Mouse (Mus musculus) embryonic fibroblast, embryonic 13.5 days (primary cell): Measurements from ENCODE around the gene Prl4a1. TPM values are rescaled to one million over a fixed set of nuclear protein-coding genes. Genes with fewer than 3 reads are reported as not detected.
"Not testable (repeated sequence)": the region's sequence is repeated elsewhere in the genome, so short reads cannot be mapped to it uniquely, and the experiment has no call there.

Source experiments
- H3K27ac ChIP-seq: 2 replicates; pipeline ENCODE4 v1.5.1; 2012; ENCODE audit warnings: low read length, control low read depth, inconsistent platforms; ENCODE audit not compliant: insufficient read depth
- H3K4me1 ChIP-seq: 2 replicates; pipeline ENCODE4 v1.6.1; 2011; ENCODE audit warnings: low read length; ENCODE audit not compliant: control insufficient read depth, insufficient read depth
- H3K4me3 ChIP-seq: 2 replicates; pipeline ENCODE4 v1.5.1; 2011; ENCODE audit warnings: mild to moderate bottlenecking, control low read depth, low read length; ENCODE audit not compliant: insufficient read depth
- CTCF ChIP-seq: IDR thresholded peaks from 2 replicates; pipeline ENCODE4 v1.5.1; 2011; ENCODE audit warnings: mild to moderate bottlenecking, control low read depth, low read length, moderate library complexity, borderline replicate concordance; ENCODE audit not compliant: insufficient read depth
- POLR2A ChIP-seq: IDR thresholded peaks from 2 replicates; pipeline ENCODE4 v1.6.1; 2011; ENCODE audit warnings: low read depth, mild to moderate bottlenecking, control low read depth, low read length, moderate library complexity
- polyA plus RNA-seq: library from polyadenylated mRNA; stranded (reverse); fragments of >200 nt; gene quantifications from 2 replicates; pipeline ENCODE4 v1.2.4, GENCODE M21; 2011; ENCODE audit warnings: low read depth; ENCODE audit not compliant: missing spikeins, insufficient read length

Gene Prl4a1
- not detected in 2 replicates for polyA plus RNA-seq

DNA sequence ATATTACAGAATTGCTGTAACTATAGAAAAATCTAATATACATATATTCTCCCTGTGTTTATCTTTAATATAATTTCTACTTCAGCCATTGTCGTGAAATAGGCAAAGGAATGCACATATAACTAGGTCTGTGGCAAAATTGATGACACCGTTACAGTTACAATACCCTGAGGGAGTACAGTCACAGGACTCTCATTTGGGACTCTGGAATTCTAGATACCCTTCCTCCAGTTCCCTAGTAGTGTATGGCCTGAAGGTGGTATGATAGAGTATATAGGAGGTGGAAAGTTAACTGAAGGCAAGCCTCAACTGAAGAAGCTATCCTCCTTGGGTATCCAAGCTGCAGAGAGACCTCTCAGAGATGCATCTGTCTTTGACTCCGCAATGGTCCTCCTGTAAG is at the start of gene Prl4a1:
Prl4a1 (plus strand) TSS at position 301 of the 400 bp plus-strand sequence.
- H3K27ac ChIP-seq, result no peak within 1 kb of the TSS
- no peak for TF ChIP-seq CTCF
- TF ChIP-seq POLR2A, result no peak
- no peak within 1 kb of the TSS for H3K4me3 ChIP-seq
- H3K4me1 ChIP-seq, result no peaks in the 10 kb centered on the region

DNA sequence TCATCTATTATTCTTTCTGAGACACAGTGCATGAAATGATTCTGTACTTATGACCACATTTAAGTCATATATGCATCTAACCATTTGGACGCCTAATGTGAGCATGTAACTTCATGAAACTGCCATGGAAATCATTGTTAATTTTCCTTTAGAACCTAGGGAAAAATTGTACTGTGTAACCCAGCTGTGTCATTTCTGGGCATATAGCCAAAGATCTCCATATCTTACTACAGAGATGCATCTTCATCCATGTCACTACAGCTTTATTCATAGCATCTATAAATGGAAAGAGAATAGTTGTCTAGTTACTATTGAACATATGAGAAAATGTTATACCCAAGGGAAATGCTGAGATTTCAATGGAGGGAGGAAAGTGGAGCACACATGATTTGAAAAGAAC is 43.1 kb upstream of the Prl4a1 start:
- no peak overlapping the region for H3K27ac ChIP-seq
- H3K4me3 ChIP-seq, result no peak overlapping the region
- H3K4me1 ChIP-seq, result no peaks in the 10 kb centered on the region
- TF ChIP-seq POLR2A (no peak), CTCF (no peak)

DNA sequence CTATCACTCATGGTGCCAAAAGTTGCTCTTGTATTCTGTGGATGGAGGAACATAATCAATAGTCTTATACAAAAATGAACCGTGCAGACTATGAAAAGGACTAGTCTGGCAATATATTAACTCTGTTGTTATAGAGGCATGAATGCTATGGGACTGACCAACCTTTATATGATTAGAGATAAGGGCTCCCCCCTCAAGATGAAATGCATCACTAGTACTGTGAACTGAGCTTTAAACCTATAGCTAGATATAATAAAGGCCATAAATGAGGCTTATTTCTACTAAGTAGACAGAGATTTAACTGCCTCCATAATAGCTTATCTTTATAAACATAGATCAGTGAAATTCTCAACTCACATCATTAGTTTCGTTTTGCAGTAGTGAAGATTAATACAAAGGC is 41.7 kb upstream of the Prl4a1 start:
- not testable (repeated sequence) for H3K4me1 ChIP-seq, H3K4me3 ChIP-seq, H3K27ac ChIP-seq

DNA sequence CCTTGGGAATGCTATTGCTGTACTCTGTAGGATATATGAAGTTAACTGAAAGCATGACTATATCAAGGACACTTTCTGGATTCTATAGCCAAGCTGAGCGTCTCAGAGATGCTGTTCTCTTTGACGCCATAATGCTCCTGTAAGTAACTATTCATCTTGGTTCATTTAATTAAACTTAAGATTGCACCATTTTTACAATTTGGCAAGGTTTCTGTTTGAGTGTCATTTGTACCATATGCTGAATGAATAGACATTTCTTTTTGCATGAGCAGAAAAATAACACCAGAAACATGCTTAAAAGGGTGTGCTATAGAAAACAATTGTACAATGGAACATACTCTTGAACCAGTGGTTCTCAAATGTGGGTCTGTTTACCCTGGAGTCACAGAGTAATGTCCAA is 38.4 kb upstream of the Prl4a1 start:
- no peak overlapping the region for H3K4me3 ChIP-seq
- TF ChIP-seq CTCF (no peak), POLR2A (no peak)

DNA sequence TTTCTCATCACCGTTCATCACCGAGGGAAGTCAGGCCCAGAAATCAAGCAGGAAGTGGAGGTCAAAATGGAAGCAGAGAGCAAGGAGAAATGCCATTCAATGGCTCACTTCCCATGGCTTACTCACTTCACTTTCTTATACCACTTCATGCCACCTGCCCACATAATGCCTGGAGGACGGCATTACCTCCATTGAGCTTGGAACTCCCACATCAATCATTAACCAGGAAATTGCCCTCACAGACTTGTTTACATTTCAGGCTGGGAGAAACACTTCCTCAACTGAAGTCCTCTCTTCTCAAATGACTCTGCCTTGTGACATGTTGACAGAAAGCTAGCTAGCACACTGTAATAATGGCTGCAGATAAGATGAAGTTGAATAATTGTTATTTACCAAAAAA is 19.5 kb upstream of the Prl4a1 start:
- not testable (repeated sequence) for H3K4me3 ChIP-seq, H3K27ac ChIP-seq, H3K4me1 ChIP-seq

More for the DNA sequence above, 38.4 kb upstream of the Prl4a1 start:
- H3K27ac ChIP-seq, result no peak overlapping the region
- no peaks in the 10 kb centered on the region for H3K4me1 ChIP-seq

DNA sequence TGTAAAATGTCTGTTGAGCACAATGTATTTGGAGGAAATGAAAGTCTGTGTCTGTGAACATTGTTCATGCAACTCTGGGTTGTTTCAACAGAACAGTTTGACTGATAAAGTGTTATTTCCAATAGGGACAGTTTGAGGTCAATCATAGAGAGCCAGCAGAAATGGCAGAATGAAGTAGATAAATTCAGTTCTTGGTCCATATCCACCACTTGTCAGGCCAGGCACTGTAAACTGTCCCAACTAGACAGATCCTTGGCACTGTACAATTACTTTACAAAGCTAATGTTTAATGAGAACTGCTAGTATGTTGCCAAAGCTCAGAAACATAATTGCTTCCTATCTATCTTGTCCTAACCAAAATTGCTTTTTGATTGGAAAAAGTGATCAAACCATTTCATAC is 13.3 kb downstream of the Prl4a1 start:
- TF ChIP-seq CTCF, result no peak
- TF ChIP-seq POLR2A, result no peak
- no peaks in the 10 kb centered on the region for H3K4me1 ChIP-seq
- no peak overlapping the region for H3K4me3 ChIP-seq
- H3K27ac ChIP-seq, result no peak overlapping the region

- H3K4me3 ChIP-seq, result no peak overlapping the region
- H3K27ac ChIP-seq, result no peak overlapping the region
- H3K4me1 ChIP-seq, result no peaks in the 10 kb centered on the region
- TF ChIP-seq POLR2A (no peak), CTCF (no peak)
Measured at GRCm38 (mm10) chr13:28069315-28069714, 53.3 kb downstream of the Prl4a1 start.

Other genes starting within 250 kb of the Prl4a1 start
- gene Prl7c1, start 235.4 kb upstream of the Prl4a1 start, polyA plus RNA-seq, result not detected in 2 replicates
- gene Prl2a1, start 214.6 kb upstream of the Prl4a1 start, polyA plus RNA-seq, result not detected in 2 replicates
- gene Prl2c1, start 166.9 kb upstream of the Prl4a1 start, polyA plus RNA-seq, result not detected in 2 replicates
- gene Prl5a1, start 126.3 kb downstream of the Prl4a1 start, polyA plus RNA-seq, result not detected in 2 replicates
- gene Gm11361, start 241.3 kb downstream of the Prl4a1 start, polyA plus RNA-seq, result not detected in 2 replicates